Mouse (Mus musculus): ENCODE results near the gene Nsdhl.
A peak's percentile ranks its signal among the peaks of the same experiment; 100 is the strongest.

Gene Nsdhl

GRCm38 (mm10) chrX:73005678-73006077, 87.3 kb downstream of the Nsdhl start:
- DNase-seq: no peak

GRCm38 (mm10) chrX:73007597-73008479, 89.5 kb downstream of the Nsdhl start:
- peak; percentile 88 for DNase-seq

Measured in right cerebral cortex, postnatal 14 days (tissue).